Mouse (Mus musculus) heart, adult 8-10 months (tissue): ENCODE data around the gene Cntd1. TPM values are rescaled to one million over a fixed set of nuclear protein-coding genes. Genes with fewer than 3 reads are reported as not detected.
"Not testable (repeated sequence)": the region's sequence is repeated elsewhere in the genome, so short reads cannot be mapped to it uniquely, and the experiment has no call there.

Experiments used
- DNase-seq: peaks from one replicate; pipeline ENCODE4 v3.0.0; 2022; ENCODE audit warnings: low spot score
- total RNA-seq, 4 experiments: library from RNA; stranded (reverse); gene quantifications; 2 replicates each; pipeline ENCODE4 v1.2.4; 2022

Gene Cntd1
- total RNA-seq, 4 experiments from 2014 or later, result 0.14 to 0.29 (median 0.22) TPM; not detected in 1

DNA sequence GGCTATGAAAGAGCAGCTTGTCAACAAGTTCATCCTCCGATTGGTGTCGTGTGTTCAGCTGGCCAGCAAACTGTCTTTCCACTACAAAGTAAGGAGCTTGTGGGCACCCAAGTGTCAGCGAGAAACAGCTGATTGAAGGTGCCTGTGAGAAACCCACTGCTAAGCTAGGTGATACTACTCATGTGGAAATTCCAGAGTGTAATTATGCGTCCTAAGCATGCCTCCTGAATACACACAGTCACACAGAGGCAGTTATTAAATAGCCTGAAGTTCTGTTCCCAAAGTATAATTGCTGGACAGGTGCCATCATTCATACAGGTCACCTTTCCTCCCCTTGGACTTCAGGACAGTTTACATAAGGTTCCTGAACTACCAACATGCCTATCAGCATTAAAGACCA is 5.0 kb downstream of the Cntd1 start:
- no peak for DNase-seq

DNA sequence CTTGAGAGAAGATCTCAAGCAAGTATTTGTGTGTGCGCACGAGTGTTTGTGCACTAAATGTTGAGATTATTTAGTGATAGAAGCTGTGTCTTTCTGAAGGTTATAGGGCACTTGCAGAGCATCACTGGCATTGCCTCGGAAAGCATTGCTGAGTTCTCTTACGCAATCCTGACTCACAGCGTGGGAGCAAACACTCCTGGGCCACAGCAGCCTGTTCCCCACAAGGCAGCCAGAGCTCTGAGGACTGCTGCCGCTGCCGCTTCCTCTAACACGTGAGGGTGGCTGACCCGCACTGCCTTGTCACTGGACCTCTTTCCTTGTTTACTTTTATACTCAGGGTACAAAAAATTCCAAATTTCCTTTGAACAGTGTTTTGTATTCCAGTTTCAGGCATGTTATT is 8.5 kb downstream of the Cntd1 start:
- DNase-seq, result peak; percentile 36

DNA sequence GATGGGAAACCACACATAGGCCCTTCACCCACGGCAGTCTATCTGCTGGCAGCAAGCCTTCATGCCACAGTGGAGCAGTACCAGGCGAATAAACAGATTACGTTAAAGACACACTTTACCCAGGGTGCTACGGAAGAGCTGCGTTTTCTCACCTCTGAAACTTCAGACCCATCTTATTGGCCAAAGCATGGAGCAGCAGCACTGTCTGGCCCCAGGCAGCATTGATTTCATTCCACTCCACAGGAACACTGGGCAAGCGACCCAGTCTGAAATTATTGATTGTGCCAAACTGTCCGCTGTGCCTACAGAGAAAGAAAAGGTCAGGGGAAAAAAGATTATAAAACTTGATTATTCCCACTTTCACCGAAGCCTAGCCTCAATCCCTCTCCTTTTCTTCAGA is 12.4 kb downstream of the Cntd1 start:
- no peak for DNase-seq

DNA sequence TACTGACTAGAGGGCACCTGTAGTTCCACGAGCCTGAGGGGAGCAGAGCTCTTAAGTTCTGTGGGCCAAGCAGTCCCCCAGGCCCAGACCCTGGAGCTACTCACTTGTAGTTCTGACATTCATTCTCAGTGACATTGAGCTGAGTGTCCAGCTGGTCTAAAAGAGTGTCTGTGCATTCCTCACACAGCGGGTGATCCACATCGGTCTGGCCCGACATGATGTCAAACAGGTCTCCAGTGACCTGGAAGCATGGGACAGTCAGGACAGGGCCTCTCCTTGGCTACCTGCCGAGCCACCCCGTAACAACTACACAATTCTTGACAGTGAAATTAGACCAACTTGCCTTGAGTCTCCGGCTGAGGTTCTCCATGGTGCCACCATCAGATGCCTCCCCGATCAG is 16.4 kb downstream of the Cntd1 start:
- DNase-seq, result no peak

DNA sequence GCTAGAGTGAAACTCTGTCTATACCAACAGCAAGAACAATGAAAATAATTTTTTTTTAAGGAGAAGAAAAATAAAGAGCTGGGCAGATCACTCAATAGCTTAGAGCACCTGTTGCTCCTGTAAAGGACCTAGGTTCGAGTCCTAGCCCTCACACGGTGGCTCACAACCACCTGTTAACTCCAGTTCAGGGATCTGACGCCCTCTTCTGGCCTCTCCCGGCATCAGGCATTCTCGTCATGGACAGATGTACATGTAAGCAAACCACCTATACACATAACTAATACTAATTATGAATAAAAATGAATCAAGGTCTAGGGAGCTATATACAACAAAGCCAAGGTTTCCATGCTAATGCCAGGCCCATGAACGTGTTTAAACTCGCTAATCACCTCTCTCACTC is 22.1 kb downstream of the Cntd1 start:
- no peak for DNase-seq

DNA sequence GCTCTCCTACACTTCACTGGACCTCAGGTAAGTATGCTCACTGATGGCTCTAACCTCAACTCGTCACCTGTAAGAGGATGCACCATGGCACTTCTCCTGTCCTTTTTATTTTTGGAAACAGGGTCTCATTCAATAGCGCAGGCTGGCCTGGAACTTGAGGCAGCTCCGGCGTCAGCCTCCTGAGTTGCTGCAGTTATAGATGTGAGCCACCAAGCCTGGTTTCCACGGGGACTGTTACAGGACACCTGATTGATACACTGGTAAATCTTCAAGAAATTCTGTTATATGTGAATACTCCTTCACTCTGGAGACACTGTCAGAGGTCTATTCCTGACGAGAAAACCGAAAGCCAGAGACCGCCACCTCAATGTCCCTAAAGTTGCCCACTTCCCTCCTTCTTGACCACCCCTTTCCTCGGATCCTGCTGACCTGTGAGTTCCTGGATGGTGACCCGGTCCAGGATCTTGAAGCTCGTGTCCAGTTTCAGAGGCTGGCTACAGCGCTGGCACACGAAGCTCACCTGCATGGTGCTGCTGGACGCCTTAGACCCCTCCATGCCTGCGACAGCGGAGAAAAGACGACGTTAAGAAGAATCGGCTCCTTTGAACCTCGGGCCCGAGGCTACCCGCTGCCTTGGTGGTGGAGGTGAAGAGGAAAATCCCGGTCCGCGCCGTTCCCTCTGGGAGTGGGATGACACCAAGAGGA is 22.6 kb downstream of the Cntd1 start:
- no peak for DNase-seq

DNA sequence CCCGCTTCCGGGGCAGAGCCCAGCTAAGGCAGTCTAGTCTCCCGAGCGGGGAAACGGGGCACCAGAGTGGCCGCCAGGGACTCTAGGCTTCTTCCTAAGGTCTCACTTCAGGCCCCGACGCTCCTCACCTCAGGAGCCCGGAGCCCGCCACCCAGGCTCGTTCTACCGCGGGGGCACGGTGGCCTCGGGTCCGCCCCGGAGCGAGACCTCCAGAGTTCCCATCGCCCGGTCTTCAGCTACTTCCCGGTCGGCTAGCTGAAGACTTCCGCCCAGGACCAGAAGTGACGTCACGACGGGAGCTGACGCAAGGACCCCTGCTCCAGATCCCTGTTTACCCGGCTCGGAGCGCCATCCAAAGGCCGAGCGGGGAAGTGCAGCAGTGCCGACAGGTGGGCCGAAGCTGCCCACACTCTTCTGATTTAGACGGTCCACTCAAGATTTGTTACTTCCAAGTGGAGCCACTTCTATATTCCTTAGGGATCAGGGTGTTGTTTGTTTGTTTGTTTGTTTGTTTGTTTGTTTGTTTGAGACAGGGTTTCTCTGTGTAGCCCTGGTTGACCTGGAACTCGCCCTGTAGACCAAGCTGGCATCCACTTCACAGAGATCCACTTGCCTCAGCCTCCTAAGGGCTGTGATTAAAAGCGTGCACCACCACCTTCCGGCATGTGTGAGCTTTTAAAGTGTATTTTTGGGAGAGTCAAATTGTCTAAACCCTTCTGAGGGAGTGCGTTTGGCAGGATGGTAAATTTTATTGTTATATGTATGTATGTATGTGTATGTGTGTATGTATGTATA is 23.4 kb downstream of the Cntd1 start, which contains the start of gene Becn1:
TSS of gene Becn1 (minus strand) at position 283 of the 795 bp plus-strand sequence.
- DNase-seq, result peak; percentile 95

DNA sequence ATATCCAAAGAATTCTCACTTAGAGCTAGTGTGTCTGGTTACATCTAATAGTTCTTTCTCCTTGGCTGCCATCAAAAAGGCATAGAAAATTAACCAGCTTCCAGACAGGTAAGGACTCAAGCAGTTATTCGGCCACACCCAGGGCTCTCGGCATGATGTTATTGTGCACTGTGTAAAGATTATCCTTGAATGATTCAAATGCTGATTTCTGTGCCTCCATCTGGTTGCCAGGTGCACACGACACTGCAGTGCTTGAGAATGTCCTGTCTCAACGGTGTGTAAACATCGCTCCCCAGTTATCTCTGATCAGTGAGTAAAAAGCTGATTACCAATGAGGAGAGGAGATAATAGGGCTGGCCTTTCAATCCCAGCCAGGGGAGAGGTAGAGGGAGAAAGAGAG is 28.9 kb downstream of the Cntd1 start:
- no peak for DNase-seq

DNA sequence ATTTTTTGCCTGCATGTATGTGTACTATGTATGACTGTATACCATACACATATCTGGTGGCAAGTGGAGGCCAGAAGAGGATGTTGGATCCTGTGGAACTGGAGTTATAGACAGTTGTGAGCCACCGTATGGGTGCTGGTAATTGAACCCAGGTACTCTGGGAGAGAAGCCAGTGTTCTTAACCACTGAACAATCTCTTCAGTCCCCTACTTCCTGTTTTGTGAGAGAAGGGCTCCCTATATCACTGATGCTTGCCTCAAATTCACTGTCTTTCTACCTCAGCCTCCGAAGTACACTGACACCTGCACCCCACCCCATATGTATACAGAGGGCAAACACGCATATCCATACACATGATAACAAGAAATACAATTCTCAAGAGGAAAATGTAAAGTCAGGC is 32.3 kb downstream of the Cntd1 start:
- no peak for DNase-seq

DNA sequence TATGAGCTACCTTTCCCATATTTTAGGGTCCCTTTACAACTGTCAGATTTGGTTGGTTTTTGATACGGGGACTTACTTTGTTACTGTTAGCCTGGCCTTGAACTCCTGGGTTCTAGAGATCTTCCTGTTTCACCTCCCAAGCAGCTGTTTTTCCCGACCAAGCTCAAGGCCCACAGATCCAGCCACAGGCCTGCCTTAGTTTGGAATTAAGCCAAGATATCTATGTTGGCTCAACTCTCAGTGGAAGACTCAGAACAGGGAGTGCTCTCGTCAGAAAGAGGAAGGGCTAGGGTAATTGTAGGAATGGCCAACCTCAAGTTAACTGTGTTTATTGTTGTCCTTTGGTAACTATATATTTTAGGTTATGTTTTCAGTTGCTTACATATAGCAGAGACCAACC is 33.3 kb downstream of the Cntd1 start:
- DNase-seq, result no peak

DNA sequence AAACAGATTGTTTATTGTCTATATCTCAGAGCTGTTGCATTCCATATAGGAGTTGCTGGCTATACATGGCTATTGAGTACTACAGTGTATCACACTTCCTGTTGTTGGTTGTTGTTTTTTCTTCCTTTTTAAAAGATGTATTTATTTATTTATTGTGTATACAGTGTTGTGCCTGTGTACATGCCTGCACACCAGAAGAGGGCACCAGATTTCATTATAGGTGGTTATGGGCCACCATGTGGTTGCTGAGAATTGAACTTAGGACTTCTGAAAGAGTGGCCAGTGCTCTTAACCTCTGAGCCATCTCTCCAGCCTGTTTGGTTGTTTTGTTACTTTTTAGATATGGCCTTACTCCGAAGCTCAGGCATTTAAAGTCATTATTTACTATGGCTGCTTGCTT is 35.8 kb downstream of the Cntd1 start:
- no peak for DNase-seq

DNA sequence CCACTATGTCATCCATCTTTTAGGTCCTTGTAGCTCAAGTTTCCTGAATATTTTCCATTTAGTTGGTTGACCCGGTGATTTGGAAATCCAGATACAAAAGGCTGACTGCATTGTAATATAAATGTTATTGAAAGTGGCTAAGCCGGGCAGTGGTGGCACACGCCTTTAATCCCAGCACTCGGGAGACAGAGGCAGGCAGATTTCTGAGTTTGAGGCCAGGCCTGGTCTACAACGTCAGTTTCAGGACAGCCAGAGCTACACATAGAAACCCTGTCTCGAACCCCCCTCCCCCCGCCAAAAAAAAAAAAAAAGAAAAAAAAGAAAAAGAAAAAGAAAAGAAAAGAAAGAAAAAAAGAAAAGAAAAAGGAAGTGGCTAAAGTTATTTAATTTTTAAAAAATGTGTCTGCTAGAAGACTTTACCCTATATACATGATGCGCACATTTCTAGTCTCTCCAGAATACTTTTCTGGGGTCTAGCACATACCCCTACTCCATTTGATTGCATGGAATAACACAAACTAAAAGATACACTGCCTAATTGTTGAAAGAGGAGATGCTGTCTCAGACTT is 36.4 kb downstream of the Cntd1 start:
- DNase-seq, result no peak

DNA sequence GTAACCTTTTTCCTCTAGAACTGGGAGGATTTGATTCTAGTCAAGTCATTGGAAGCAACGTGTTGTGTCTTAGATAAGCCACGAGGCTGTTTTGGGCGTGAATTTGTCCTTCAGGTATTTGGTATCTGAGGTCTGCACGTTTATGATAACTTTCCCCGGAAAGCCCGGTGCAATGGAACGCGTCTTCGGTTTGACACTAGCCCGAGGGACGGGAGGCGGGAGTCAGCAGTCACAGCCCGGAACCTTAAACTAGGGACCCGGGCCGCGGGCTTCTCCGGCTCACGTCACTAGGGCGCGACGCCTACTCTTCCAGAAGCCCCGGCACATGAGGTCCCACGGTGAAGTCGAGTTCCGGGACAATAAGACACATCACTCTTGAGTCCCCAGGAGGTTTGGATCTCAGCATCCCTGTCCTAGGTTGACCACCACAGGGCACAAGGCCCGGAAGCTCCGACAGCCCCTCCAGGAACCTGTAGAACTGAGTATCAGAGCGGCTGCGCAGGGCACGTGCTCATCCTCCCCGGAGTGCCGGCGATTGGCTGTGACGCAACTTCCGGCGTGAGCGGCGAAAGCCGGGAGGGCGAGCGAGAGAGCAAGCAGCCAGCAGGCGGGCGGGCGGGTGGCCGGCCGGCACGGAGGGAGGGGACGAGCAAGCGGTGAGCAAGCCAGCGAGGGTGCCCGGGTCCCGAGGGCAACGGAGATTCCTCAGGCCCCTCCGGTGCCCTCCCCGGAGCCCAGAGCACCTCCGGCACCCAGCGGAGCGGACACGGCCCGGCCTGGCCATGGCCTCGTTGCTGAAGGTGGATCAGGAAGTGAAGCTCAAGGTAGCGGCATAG is 37.1 kb downstream of the Cntd1 start, which contains the start of gene Psme3:
TSS of gene Psme3 (plus strand) at position 549 of the 836 bp plus-strand sequence.
- peak; percentile 89 for DNase-seq

DNA sequence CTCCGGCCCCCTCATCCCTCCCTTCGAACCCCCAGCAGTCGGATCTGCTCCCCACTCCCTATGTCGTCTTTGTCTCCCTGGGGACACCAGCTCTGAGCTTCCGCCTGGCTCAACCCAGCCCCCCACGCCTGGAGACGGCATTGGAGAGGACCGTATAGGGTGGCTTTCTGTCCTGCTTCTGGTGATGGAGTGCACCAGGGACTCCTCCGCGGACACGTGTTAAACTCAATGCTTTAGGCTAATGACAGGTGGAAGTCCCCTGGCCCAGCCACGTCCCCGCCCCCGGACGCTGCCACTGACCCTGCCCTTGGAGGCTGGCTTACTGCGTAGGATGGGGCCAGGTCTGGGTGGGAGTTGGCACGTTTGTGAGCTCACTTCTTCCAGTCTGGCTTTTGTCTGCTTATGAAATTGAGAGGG is 37.7 kb downstream of the Cntd1 start:
- DNase-seq, result peak; percentile 23

DNA sequence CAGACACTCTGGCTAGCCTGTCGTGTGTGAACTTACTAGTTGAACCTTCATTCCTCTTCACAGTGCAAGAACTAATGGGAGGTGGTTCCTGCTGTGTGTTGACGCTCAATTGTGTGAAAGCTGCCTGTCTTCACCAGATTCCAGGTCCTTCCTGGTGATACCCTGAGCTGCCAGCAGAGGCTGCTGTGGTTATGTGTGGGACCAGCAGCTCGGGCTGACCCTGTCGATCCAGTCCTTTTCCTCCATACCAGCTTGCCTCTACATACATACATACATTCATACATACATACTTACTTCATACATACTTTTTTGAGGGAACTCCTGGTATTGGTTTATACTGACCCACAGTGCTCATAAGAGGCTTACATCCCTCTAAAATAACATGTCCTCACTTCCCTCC is 44.8 kb downstream of the Cntd1 start:
- DNase-seq, result peak; percentile 58

DNA sequence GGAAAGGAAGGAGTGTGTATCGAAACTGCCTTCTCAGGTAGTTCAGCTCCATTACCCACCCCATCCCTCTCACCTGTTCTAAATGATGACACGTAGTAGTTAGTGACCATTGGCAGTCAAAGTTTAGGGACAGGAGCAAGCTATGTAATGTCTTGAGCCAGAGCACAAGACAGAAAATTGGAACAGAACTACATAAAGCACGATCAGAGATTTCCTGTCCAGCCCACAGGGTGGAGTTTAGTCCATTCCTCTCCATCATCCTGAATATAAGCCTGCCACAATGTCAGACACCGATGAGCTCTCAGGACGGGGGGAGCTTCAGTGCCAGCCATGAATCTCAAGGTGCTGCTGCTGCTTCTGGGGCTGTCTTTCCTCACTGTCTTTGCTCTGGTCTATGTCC is 46.0 kb downstream of the Cntd1 start, which contains the start of gene Aoc2:
TSS of gene Aoc2 (plus strand) at position 301 of the 400 bp plus-strand sequence.
- DNase-seq, result no peak

DNA sequence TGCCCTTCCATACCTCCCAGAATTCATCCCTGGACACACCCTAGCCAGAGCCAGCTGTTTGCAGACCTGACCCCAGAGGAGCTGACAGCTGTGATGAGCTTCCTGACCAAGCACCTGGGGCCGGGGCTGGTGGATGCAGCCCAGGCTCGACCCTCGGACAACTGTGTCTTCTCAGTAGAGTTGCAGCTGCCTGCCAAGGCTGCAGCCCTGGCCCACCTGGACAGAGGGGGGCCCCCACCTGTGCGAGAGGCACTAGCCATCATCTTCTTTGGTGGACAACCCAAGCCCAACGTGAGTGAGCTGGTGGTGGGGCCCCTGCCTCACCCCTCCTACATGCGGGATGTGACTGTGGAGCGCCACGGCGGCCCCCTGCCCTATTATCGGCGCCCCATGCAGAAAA is 46.4 kb downstream of the Cntd1 start:
- not testable (repeated sequence) for DNase-seq

DNA sequence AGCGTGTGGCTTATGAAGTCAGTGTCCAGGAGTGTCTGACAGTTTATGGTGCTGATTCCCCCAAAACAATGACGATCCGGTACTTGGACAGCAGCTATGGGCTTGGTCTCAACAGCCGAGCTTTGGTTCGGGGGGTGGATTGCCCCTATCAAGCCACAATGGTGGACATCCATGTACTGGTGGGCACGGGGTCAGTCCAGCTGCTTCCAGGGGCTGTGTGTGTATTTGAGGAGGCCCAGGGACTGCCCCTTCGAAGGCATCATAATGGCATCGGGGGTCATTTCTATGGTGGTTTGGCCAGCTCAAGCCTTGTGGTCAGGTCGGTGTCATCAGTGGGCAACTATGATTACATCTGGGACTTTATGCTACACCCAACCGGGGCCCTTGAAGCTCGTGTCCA is 47.3 kb downstream of the Cntd1 start:
- no peak for DNase-seq

DNA sequence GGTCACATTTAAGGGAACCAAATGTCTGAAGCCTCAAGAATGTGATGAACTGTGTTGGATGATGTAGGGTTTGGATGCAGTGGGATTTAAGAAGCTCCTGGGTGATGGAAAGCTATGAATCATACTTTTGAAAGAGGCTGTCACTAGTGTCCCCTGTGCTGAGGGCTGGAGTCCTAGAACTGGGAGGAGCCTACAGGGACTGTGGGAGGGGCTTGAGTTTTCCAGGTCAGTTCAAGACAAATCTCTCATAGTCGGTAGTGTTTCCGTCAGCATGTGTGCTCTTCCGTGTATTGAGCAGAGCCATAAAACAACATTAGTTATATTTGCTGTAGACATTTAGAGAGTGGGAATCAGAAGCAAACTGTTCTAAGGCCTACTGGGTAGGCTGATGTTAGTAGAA is 48.5 kb downstream of the Cntd1 start:
- no peak for DNase-seq

DNA sequence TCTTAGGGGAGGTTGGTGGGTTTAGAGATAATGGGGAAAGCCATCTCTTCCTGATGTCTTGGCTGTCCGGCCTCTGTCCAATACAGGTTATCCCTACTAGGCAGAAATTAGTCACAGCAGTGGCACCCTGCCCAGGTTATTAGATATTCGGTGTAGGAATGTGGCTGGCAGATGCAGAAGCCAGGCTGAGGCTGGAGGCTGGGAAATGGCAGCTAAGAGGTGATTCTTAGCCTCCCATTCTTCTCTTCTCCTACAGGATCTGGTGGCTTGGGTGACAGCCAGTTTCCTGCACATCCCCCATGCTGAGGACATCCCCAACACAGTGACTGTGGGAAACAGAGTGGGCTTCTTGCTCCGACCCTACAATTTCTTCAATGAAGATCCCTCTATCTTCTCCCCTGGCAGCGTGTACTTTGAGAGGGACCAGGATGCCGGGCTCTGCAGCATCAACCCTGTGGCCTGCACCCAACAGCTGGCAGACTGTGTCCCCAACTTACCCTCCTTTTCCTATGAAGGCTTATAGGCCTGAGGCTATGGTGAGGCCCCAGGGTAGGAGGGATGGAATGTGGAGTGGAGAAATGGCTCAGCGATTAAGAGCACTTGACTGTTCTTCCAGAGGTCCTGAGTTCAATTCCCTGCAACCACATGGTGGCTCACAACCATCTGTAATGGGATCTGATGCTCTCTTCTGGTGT is 50.3 kb downstream of the Cntd1 start:
- peak; percentile 34 for DNase-seq

DNA sequence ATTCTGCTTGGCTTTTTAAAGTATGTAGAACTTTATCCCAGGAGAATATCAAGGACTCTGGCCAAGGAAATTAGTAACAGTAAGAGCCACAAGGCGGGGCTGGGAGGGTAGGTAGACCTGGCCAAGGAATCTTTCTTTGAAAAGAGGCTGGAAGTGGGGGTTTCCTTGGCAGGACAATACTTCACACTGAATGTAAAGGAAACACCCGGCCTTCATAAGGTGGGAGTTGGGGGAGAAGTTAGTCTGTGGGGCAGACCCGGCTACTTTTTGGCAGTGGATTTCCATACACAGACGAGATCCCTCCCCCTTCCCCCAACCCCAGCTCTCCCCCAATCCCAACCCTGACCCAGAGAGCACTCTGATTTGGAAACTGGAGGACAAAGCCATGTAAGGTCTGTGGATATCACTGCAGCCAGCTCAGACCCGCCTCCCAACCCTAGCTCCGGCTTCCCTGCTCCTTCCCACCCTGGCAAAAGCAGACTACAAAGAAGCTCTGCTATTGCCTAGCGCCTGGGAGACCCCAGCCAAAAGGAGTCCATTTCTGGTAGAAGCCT is 51.6 kb downstream of the Cntd1 start, which contains the start of gene Aoc3:
TSS of gene Aoc3 (plus strand) at position 235 of the 554 bp plus-strand sequence.
- DNase-seq, result peak; percentile 71
